Mouse (Mus musculus): Measurements from ENCODE around the gene Gm45799.

Gm45799 gene

GRCm38 (mm10) chr7:105640894-105641255 is 523 bp downstream of the Gm45799 start:
- peak in 1 of 2 experiments; percentile 18 for DNase-seq (ENCODE audit: low spot score in 2 of 2)

- DNase-seq (ENCODE audit: low spot score in 2 of 2): no peak
Measured at GRCm38 (mm10) chr7:105641936-105642335, 1.6 kb downstream of the Gm45799 start.

- peak; percentile 24 to 32 for DNase-seq (ENCODE audit: low spot score in 2 of 2)
Measured at GRCm38 (mm10) chr7:105650639-105651435, 10.5 kb downstream of the Gm45799 start, which contains the start of gene Dnhd1. Gene Dnhd1 (plus strand): TSS chr7:105650827.

- DNase-seq (ENCODE audit: low spot score in 2 of 2): no peak
Measured at GRCm38 (mm10) chr7:105685541-105686197, 45.3 kb downstream of the Gm45799 start.

GRCm38 (mm10) chr7:105690875-105691274 is 50.5 kb downstream of the Gm45799 start:
- DNase-seq (ENCODE audit: low spot score in 2 of 2): no peak

GRCm38 (mm10) chr7:105703184-105703583 is 62.8 kb downstream of the Gm45799 start:
- DNase-seq (ENCODE audit: low spot score in 2 of 2): no peak

GRCm38 (mm10) chr7:105703816-105704215 is 63.5 kb downstream of the Gm45799 start:
- DNase-seq (ENCODE audit: low spot score in 2 of 2): no peak

- no peak for DNase-seq (ENCODE audit: low spot score in 2 of 2)
Measured at GRCm38 (mm10) chr7:105708733-105709132, 68.4 kb downstream of the Gm45799 start.

- no peak for DNase-seq (ENCODE audit: low spot score in 2 of 2)
Measured at GRCm38 (mm10) chr7:105715366-105715765, 75.0 kb downstream of the Gm45799 start.

- DNase-seq (ENCODE audit: low spot score in 2 of 2): no peak
Measured at GRCm38 (mm10) chr7:105721916-105722315, 81.6 kb downstream of the Gm45799 start.

- peak in 1 of 2 experiments; percentile 25 for DNase-seq (ENCODE audit: low spot score in 2 of 2)
Measured at GRCm38 (mm10) chr7:105726144-105726979, 86.0 kb downstream of the Gm45799 start.

- no peak for DNase-seq (ENCODE audit: low spot score in 2 of 2)
Measured at GRCm38 (mm10) chr7:105726980-105727325, 86.6 kb downstream of the Gm45799 start.

GRCm38 (mm10) chr7:105728701-105729428 is 88.5 kb downstream of the Gm45799 start:
- DNase-seq (ENCODE audit: low spot score in 2 of 2): no peak

- DNase-seq (ENCODE audit: low spot score in 2 of 2): no peak
Measured at GRCm38 (mm10) chr7:105733836-105734235, 93.5 kb downstream of the Gm45799 start.
